Mouse (Mus musculus): Measurements from ENCODE around the gene Atp1b1.

The Atp1b1 gene

DNA sequence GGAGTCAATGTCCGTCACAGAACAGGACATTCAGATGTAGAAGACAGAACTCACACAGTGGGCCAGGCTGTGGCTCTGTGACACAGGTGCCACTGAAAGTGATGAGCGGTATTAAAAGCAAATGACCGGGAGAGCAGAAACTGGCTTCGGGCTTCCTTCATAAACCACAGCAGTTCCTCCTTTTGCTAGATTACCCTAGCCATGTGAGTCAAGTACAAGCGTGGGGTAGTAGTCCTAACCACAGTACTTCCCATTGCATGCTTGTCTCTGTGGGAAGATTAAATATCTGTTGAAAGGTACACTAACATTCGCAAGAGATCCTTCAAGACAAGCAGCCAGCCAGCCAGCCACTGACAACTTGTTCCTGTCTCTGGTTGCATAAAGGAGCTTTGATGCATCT, 17.9 kb downstream of the Atp1b1 start:
- no peak for DNase-seq (ENCODE audit: low read depth)

DNA sequence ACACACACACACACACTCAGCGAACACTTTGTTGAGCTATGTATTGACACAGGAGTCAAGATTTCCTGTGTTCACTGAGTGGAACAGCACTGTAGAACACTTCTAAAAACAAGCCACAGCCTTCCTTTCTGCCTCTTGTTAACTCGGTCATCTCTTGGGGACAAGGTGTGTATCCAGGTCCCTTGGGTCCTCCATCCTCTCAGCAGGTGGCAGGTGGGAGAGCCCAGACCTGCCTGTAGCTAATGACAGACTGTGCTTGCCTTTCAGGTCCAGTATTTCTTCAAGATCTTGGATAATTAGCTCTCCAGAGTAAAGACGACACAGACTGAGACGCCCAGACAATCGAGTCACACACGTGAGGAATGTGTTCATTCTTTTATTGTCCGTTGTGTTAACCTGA, 21.4 kb downstream of the Atp1b1 start:
- no peak for DNase-seq (ENCODE audit: low read depth)

DNA sequence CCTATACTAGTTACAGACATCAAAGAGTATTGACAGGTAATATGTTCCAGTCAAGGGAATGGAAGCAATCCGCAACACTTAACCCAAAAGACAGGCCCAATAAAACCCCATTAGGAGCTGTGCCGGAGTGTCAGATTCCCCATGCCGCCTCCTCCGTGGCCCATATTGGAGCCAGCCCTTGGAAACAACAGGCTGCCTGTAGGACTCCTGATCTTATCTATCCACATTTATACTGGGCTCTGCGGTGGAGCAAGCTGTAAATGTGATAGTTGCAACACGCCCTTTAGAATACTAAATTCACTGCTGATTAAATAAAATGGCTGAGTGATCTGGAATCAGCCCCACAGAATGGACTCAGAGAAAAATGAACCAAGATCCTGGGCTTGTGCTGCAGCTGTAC, 24.1 kb downstream of the Atp1b1 start:
- DNase-seq (ENCODE audit: low read depth): no peak

DNA sequence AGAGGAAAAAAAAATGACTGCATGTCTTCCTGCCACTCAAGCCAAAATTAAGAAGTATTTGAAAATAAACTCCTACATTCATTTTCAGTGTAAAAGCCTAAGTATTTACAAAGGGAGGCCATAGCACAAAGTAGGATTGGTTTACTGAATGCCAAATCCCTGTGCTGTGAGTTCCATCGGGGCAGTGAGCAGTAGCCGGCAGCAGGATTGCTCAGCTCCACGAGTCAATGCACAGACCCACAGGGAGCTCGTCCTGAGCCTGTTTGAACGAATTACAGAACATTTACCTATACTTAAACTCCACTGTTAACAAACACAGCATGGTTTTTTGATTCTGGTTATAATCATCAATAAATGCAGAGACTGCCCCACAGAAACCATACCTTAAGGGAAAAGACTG, 25.5 kb downstream of the Atp1b1 start:
- no peak for DNase-seq (ENCODE audit: low read depth)

DNA sequence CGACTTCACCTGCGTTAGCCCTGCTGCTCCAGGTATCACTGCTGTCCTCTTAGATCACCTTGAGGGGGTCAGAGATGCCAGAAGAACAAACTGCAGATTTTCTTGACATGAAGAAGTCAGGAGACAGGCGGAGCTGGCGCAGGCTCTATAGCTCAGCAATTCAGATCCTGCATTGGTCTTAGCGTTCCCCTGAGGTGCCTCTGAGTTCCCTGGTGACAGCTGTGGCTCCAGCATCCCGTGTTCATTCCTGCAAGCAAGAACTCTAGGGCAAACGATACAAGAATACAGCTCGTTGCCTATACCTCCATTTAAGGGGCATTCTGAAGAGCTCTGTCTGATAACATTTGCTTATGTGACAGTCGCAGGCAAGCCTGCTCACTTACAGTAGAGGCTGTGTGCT, 29.5 kb downstream of the Atp1b1 start:
- DNase-seq (ENCODE audit: low read depth): no peak

DNA sequence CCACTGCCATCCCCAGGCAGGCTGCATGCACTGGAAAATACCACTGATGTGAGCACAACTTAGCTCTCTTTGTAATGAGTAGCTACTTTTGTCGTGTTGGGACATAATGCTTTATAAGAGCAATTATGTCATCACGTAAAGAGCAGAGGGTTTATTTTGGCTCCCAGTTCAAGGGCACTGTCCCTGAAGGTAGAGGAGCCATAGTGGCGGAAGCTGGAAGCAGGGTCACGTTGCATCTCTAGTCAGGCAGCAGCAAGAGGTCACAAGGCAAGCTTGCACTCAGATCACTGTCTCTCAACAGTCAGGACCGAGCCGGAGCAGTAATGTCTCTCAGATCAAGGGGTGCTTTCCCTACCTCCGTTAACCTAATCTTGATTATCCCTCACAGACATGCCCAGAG, 30.4 kb downstream of the Atp1b1 start:
- no peak for DNase-seq (ENCODE audit: low read depth)

DNA sequence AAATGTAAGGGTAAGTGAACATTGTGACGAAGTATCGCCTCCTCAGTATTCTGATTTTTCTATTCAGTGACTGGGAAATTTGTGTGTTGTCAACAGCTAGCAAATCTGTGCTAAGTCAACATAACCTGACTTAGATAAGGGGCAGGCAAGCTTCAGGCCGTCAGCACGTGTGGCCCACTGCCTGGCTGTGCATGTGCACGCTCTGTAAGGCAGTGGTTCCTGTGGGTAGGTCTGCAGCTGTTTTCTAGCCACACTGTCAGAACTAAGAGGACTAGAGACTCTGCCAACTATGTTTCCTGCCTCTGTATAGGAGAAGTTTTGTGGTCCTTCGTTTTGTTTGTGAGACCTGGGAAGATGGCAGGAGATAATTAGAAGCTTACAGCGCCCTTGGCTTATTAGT, 31.9 kb downstream of the Atp1b1 start:
- DNase-seq (ENCODE audit: low read depth): no peak

DNA sequence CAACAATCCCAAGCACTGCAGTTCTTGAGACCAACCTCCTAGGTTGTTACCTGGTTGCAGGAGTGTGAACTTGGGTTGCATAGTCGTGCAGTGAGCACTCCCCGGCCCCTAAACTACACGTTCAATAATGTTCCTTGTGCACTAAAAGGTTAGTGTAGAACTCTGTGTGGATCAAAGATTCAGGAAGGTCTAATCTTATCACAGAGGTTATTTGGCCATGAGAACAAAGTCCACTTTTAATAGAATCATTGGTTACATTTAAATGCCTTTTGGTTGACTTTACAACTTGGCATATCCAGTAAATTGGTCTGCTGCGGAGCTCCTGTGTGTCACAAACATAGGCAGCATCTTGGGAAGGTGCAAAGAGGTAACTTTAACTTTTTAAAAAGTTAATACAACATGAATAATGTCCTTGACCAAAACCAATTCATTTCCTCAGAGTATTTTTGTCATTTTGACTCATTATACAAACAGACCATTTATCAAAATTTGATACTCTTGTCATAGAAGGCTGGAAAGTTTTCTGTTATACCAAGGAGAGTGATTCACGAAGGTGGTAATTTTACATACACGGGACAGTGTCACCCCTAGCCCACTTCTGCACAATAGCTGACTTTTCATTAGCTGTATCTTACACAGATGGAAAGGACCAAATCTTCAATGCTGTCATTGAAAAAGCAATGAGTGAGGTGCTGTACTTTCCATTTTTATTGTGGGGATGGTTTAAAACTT, 37.4 kb downstream of the Atp1b1 start:
- no peak for DNase-seq (ENCODE audit: low read depth)

DNA sequence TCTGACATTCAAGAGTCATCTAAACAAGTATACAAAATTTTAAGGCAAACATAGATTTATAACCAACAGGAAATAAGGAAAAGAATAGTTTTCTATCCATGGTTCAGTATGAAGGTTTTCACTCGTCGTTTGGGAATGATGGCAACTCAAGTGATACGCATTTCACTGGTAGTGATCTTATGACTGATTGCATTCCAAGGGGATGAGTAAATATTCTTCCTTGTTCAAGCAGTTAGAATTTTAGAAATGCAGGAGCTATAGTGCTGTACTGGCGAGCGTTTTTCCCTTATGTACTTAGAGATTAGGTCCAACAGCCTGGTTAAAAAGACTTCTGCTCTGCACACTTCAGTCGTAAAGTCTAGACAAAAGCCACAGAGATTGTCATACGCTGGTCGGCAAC, 38.8 kb downstream of the Atp1b1 start:
- no peak for DNase-seq (ENCODE audit: low read depth)

DNA sequence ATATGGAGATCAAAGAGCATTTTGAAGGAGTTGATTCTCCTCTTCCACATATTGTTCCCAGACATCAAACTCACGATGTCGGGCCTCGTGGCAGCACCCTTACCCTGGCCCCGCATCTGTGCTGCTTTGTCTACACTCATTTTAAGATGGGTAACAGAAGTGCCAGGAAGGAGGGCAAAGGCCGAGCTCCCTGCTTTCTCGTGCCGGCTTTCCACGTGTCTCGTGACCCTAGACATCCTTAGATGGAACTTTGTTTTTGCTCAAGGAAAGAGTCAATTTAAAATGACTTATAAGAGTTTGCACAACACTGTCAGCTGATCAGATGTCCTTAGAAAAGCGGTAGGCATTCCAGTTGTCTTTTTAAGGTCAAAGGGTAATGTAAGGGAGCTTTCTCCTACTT, 39.8 kb downstream of the Atp1b1 start:
- DNase-seq (ENCODE audit: low read depth): no peak

DNA sequence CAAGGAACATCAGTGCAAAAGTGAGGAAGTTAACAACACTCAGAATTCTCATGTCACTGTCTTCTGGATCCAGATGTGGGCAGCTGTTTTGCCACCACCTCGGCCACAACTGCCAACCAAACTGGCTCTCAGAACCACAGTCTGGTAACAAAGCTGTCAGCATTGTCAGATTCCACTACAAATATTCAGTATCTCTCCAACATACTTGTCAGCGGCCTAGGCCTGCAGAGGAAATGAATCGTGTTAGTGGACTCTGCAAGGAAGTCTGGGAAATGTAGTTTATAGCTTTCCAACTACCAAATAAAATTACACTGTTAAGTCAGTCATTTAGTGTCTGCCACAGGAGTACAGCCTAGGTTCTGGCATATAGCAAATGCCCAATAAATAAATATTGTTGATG, 40.6 kb downstream of the Atp1b1 start:
- DNase-seq (ENCODE audit: low read depth): no peak

DNA sequence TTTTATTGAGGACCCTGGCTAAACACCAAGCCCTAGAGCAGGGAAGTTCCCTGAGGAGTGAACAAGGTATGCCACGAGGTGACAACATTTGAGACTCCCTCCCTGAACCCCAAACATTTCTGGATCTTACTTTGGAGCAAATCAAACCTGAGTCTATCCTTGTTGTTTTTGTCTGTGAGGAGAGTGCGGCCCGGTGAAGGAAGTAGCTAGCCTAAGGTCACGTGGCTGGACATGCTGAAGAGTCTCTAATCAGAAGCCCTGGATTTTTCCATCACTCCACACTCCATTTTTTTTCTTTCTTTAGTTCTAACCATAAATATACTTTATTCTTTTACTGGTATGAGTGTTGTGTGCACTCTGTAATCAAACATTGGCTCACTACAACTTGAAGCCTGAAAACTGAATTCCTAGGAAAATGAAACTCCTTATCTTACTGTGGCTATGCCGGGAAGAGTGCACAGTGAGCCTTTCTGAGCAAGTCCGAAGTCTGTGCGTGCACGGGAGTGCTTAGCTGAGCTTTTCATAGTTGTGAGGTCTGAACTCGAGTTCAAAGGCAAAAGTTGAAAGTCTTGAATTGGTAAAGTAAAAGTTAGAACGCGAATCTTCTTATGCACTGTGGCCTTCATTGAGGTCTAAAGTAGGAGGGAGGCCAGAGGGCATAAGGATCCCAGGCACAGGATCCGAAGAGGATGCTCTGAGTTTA, 41.3 kb downstream of the Atp1b1 start:
- no peak for DNase-seq (ENCODE audit: low read depth)

DNA sequence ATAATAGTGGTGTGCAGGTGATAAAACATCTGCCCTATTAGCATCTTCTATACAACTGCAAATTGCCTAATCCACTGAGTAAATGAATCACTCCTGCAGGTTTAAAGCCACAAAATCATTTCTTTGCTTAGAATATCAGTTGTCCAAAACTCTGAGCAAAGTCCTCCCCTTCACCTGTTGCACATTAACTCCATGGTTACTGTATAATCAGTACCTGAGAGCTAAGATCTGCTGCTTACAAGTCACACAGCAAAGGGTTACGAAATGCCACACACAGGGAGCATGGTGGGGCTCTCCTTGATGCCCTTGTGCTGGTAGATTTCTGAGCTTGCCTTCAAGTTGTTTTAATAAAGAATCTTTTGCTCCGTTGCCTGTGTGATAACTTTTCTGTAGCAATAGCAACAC, 42.8 kb downstream of the Atp1b1 start:
- DNase-seq (ENCODE audit: low read depth): no peak

DNA sequence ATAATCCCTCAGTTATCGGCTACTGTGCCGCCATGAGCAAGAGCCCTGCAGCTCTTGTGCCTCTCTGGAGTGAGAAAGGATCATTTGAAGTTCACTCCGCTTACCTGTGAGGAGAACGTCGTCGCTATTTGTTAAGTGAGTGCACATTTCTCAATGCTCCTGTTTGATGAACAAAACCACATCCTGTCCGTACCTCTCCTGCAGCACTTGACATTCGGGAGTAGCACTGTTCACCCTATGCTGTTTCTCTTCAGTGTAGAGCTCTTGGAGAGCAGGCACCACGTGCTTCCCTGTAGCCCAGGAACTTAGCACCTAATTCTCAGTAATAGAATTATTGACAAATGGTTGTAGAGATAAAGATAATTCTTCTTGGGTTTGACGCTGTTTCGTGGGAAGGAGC, 44.5 kb downstream of the Atp1b1 start:
- no peak for DNase-seq (ENCODE audit: low read depth)

DNA sequence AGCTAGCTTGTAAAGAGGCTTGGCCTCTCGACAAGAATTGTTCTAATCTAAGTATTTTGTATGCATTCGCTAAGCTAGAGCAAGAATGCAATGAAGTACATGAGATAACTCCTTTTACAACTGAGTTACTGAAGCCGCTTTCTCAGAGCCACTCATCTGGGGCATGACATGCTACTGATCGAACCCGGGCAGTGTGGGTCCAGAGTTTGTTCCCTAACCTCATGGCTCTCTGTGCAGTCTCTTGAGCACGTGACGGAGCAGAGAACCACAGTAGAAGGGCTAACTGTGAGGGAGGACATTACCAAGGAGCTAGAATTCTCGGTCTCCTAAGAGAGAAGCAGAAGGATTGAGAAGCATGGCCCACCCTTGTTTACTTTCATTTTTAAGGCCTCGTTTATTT, 45.2 kb downstream of the Atp1b1 start:
- DNase-seq (ENCODE audit: low read depth): no peak

DNA sequence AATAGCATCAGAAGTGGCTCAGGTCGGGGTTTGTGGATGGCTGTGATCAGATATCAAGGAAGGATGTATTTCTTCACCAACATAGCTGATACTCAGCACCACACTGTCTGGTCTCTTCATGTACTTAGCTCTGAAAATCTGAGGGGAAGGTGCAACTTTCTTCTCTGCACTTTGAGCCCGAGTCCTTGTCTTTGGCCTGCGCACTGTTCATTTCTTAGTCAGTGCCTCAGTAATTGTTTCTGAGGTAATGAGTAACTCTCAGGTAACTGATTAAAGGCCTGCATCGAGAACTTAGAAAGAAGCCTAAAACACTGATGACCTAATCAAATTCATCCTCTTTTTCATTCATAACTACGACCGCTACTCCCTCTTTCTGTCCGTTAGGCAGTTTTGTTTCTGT, 46.8 kb downstream of the Atp1b1 start:
- no peak for DNase-seq (ENCODE audit: low read depth)

DNA sequence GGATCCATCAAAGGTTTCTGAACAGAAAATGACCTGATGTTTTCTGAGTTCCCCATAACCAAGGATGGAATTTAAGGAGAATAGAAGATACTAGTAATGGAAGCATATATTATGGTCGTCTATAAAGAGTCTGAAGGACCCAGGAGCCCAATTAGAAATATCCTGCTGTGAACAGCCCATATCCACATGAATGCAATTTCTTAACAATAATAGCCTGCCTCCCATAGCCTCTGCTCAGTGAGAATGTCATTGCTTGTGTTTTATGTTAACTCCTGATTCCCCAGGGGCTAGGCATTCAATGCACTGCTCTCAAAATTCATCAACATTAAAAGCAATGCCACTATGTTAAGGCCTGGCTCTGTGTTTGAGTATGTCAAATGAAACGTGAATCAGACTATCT, 49.5 kb downstream of the Atp1b1 start:
- no peak for DNase-seq (ENCODE audit: low read depth)

DNA sequence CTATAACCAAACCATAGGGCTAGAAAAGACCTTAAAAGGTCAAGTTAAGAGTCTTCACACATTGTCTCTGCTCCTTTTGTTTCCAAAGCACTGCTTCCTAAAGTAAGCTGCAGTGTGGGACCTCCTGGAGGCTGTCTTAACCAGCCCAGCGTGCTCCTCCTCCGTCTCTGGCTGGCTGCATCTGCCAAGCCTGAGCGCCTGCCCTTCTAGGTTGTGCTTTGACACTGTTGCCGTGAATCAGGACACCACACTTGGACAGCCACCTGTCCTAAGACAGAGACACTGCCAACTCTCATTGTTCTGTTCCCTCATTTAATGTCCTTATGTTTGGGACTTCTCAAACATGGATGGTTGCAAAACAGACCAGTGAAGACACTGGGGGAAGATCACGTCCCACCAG, 51.6 kb downstream of the Atp1b1 start:
- DNase-seq (ENCODE audit: low read depth): no peak

DNA sequence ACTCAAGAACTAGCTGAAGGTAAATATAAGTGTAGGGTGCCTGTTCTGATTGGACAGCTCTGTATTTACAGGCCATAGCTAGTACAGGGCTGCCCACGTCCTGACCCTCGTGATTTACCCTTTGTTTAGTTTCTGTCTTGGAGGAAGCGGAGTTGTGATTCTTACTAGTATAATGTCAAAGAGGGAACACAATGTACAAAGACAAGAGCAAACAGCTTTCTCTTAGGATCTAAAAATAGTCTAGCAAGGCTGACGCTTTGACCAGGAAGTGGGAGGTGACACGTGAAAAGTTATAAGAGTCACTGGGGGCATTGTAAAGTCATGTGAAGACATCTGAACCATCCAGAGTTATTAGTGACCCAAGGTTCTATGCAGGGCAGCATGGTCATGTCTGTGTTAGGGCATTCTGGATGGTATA, 52.8 kb downstream of the Atp1b1 start:
- DNase-seq (ENCODE audit: low read depth): no peak

DNA sequence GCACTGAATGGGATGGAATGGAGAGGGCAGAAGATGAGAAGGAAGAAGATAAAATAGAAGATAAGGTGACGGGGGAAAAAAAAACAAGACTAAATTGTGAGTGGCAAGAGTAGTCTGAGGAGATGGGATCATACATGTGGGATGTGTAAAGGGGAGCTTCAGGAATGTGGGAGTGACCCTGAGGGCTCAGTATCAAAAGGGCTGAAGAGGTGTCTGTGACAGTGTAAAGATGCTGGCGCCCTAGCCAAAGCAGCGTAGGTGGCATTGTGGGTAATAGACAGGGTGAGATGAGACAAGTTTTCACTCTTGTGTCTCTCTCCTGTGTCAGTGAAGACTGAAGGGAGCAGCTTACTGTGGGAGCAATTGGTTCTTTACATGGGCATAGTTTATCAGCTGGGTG, 58.6 kb downstream of the Atp1b1 start:
- DNase-seq (ENCODE audit: low read depth): no peak

DNA sequence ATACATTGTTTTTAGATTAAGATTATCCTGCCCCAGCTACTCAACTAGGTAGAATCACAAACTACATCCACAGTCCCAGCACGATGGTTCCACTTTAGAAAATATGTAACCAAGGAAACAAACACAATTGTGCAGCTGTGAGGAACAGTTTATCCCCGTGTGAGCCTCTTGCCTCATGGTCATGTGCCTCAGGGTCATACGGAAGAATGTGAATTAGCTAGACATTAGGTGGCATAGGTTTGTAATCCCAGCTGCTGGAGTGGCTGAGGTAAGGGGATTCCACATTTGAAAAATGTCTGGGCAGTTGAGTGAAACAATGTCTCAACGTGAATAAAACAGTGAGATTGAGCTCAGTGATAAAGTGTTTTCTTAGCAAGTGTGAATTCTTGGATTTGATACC, 60.5 kb downstream of the Atp1b1 start:
- no peak for DNase-seq (ENCODE audit: low read depth)

DNA sequence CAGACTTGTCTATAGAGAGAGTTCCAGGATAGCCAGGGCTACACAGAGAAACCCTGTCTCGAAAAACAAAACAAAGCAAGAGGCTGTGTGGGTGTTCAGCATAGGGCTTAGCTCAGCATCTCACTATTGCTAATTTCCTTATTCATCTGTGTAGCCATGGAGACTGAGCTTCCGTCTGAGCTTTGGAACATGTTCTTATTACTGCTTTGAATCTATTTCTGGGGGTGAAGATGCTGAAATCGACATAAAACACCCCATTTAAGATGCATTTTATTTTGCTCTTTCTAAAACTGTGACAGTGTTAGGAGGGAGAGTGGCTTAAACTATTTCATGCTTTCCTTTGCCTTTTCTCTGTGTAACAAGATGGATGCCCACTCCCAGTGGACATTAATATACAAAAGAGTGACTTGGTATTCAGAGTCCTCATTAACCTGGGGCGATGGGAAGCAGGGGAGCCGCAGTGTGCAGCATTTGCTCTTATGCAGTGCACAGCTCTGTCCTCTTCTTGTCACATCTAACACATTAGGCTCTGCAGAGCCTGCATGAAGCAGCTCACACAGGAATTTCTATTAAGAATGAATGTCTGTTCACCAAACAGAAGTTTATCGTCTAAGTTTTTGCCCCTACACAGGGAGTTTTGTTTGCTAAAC, 62.9 kb downstream of the Atp1b1 start:
- DNase-seq (ENCODE audit: low read depth): no peak

DNA sequence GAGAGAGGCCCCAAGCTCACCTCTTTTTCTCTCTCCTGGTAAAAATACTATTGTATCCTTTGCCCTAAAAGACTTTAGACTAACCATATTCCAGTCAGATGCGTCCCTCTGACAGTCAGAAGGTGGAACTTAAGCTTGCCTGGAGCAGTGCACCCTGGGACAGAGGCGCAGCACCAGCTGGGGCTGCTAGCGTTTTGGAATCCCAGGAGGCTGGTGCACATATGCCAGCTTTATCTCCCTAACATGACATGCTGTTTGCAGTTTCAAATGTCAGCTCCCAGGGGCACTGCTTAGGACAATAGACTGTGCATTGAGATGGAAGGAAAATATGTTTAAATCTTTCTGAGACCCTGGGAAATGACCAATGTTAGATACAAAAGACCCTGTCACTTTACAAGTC, 66.0 kb downstream of the Atp1b1 start:
- no peak for DNase-seq (ENCODE audit: low read depth)

DNA sequence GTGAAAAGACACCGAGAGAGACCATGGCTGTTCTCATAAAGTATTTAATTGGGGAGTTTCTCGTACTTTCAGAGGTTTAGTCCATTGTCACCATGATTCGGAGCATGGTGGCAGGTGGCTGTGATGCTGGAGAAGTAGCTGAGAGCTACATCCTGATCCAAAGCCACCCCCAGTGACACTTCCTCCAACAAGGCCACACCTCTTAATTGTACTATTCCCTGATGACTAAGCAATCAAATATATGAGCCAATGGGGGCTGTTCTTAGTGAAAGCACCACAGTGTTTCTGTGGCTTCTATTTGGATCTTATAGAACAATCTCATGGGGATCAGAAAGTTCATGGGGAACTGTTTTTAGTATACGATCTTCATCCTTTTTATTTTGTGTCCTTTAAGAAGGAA, 68.4 kb downstream of the Atp1b1 start:
- DNase-seq (ENCODE audit: low read depth): no peak
